Mouse (Mus musculus) urinary bladder, postnatal 36 days (tissue): ENCODE results near the gene Fam19a2.

Source experiments
- DNase-seq, 2 experiments: peaks; one replicate each; pipeline ENCODE4 v3.0.0; 2022; ENCODE audit warnings: low spot score in 2 of 2, mixed read lengths in 1 of 2

The Fam19a2 gene

DNA sequence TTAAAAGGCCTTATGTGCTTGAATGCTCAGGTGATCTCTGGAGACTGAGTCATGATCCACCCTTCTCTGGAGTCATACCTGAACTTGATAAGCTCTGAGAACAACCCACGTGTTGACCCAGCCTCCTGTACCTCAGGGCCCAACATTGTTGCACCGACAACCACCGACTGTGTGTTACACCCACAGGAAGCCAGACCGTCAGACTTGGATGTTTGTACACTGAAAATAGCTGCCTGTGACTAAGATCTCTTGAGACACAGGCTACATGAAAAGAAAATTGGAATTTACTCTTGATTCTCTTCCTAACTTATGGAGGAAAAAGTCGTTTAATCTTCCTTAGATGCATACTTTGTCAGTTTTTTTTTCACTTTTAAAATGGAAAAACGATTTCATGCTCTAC lies 121.8 kb downstream of the Fam19a2 start:
- DNase-seq: no peak

DNA sequence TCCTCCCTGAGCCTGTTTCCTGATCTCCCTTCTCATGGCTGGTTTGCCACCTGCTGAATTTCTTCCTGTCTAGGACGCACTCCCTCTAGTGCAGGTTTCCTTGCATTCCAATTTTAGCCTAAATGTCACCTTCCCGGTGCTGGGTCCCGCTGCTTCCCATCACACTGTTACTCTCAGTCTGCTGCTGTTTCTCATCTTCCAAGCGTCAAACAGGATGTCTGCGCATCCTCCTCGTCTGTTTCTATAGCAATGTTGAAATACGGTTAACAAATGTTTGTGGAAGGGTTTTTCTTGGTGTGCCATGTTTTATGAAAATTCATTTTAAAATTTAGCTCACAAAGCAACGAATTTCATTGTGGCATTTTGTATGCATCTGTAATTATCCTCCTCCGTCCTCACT lies 131.6 kb downstream of the Fam19a2 start:
- DNase-seq: no peak

DNA sequence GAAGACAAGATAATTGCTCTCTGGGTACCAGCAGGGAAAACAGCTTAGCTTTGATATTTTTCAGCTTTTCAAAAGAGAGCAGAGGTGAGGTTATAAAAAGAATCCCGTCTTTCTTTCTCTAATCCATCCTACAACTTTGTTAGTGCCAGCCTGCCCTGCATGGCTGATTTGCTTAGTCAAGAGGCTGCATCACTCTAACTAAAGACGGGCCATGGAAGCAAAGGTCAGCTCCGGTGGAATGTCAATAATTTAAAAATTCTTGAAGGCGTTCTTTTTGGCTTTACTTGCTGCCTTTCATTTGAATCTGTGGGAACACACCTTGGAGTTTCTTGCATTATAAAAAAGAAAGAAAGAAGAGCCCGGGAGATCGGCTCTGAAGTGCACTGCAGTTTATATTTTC lies 134.3 kb downstream of the Fam19a2 start:
- no peak for DNase-seq

DNA sequence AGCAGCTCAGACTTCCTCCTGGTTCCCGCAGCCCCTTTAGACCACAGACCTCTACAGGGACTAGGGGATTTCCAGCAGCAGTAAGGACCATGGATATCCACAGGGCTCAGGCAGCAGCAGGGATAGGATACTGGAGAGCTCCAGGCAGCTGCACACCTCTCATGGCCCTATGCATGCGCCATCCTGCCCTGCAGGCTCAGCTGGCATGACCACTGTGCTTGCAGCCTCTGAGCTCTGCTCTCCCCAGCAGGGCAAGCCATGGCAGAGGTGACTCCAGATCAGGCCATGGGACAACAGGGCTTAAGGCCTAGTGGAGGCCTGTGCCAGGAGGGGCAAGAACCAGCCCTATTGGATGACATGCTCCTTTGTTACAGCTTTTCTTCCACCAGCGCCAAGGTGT lies 137.4 kb downstream of the Fam19a2 start:
- DNase-seq: no peak

DNA sequence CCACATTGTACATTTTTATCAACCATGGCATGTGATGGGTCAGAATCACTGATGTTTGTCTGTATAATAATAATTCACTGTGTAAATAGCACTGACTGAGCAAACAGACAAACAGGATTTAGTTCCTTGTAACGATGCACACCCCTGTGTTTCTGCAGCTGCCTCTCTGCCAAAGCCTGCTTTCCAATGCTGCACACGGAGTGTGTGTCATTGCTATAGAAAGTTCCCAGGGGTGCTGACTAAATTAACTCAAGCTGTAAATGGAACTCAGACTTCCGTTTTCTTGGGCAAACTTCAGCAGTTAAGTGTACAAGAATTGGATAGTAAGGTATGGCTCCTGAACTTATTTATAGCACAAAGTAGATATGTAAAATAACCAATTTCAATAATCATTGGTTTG lies 138.7 kb downstream of the Fam19a2 start:
- DNase-seq: no peak

DNA sequence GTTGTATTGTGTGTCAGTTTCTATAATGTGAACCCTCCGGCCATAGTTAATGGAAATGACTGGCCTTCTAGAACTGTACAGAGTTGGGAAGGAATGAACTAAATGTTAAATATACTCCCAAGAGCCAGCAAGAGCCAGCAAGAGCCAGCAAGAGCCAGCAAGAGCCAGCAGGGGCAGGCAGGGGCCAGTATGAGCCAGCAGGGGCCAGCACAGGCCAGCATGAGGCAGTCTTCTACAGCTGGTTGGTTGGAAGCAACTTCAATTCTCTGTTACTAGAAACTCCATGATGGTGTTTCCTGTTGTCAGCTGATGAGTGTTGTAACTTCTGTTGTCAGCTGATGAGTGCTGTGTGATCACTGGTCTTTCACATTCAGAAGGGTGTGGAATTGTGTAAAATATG lies 151.2 kb downstream of the Fam19a2 start:
- DNase-seq: no peak

DNA sequence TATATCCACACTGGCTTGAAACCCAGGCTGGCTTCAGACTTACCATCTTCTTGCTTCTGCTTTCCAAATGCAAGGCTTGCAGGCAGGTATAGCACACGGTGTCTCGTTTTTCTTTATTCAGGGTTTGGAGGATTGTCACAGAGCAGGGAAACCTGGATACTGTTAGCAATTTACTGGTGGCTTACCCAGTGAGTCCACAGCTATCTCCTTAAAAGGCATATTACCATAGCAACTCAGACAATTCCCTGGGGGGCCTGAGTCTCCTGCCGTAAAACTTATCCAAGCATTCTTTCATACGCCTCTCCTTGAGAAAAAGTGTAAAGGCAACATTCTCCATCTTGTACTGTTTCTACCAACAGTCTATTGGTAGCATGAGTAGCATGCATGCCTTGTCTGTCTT lies 152.2 kb downstream of the Fam19a2 start:
- no peak for DNase-seq

DNA sequence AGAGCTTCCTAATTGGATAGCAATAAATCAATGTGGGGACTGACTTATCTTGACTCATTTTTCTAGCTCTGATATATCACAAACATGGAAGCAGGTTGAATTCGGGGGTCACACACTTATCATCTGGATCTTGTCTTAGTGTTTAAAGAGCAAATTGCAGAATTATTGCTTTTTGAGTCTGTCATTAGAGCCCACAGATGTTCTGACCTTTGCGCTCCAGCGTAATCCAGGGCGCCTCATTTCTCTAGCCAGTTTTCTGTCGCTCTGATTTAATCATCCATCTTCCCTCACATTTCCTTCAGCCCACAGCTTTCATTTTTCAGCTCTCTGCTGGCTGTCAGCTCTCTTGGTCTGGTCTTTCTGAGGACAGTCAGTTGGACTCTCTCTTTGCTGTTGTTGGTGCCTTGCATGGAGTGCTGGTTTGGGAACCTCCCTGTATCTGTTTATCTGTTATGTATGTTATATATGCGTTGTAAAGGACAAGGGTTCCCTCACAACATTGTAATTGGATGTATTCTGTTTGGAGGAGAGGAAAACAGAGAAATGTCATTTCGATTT lies 154.9 kb downstream of the Fam19a2 start:
- DNase-seq: no peak

DNA sequence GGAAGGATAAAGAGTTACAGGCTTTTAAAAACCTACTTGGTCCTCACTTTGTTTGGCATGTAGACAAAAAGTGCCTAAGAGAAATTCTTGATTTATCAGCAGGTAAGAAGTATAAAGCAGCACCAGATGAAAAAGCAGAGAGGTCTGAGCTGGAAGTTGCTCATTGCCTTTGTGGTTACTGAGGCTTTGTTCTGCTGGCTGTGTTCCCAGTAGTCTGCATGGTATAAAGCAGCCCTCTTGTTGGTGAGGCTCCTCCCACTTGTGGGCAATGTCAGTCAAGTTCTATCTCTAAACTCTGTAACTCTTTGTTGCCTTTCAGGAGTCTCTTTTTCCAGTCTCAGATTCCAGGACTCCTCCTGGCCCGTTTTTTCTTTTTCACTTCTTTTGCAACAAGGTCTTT lies 156.5 kb downstream of the Fam19a2 start:
- no peak for DNase-seq

DNA sequence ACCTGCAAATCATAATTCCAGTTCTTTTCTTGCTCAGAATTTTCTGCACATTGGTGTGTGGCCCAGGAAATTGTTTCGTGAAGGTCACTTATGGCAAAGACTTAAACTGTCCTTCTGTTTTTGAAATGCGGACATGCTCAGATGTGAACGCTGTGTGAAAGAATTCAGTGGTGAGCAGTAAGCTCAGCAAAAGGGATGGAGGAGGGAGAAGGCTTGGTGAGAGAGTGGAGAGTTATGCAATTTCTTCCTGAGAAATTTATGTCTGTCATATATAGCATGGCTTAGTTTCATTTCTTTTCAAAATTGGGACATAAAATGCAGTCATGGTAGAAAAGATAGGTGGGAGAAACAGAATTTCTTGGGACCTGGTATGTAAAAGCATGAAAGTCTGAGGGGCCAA lies 160.7 kb downstream of the Fam19a2 start:
- DNase-seq: no peak

DNA sequence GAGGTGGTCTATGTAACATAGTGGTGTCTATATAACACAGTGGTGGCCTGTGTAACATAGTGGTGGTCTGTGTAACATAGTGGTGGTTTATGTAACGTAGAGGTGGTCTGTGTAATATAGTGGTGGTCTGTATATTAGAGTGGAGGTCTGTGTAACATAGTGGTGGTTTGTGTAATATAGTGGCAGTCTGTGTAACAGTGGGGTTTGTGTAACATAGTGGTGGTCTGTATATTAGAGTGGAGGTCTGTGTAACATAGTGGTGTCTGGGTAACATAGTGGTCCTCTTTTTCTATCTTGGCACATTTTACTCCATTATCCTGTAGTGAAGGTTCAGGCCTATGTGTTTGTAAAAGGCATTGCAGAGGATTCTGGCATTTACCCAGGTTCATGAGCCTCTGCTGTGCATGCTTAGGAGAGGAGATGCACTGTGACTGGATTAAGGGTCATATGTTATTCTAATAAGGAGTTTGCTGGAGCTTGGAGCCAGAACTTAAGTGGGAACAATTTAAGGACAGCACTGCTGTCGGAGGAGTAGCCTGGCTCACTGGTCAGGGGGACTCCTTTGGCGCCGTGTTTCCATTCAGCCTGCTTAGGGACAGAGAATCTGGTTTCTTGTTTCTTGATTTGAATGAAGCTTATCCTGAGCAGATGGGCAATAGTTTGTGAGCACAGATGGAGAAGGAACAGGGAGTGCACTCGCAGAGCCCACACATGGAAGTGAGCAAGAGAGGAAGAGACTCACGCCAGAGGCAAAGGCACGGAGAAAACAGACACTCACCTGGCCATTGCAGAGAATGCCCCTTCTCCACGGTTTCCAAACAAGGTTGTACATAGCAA lies 162.9 kb downstream of the Fam19a2 start:
- no peak for DNase-seq

DNA sequence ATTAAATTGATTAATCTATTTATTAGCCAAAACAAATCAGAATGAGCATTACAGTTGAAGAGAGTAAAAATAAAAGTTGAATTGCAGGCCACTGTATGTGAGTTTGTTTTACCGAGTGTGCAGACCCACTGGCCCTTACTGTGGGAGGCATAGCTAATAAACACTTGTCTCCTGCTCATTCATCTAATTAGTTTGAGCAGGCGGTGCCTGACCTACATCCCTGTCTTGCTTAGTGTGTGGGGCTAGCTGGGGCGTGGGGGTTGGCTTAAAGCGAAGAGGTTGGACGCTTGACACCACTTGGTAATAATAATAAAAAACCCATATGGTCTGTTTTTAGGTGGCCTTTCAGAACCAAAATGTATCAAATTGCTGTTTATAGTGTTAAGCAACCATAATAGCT lies 167.8 kb downstream of the Fam19a2 start:
- DNase-seq: no peak

DNA sequence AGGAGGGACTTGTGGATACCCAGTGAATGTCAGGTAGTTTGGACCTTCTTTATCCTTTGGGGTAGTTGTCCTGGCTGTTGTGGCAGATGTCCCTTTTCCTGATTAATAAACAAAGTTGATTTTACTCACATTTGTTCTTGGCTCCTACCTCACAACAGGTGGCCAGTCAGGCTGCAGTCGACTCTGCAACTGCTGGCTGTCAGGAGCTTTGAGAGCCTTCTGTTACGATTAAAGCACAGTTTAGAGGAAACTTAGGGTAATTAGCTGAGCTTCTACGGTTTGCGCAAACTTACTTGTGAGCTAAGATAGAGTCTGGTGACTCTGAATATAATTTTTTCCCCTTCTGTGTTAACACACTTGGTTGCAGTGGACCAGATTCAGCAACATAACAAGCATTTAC lies 173.8 kb downstream of the Fam19a2 start:
- DNase-seq: no peak

DNA sequence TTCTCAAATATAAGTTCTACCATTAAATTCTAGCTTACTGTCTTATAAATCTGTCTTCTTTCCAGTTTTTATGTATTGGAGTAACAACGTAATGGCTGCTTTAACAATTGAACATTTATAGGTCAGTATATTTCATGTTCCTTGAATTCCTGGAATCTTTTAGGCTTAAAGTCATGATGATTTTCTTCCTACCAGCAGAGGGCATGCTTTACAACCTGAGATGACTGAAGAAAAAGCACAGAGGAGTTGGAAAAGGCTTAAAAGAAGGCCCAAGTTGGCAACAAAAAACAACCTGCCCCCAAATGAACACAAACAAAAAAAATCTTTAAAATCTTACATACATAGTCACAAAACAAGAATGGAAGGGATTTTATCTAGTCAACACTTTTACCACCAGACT lies 193.0 kb downstream of the Fam19a2 start:
- DNase-seq: no peak

DNA sequence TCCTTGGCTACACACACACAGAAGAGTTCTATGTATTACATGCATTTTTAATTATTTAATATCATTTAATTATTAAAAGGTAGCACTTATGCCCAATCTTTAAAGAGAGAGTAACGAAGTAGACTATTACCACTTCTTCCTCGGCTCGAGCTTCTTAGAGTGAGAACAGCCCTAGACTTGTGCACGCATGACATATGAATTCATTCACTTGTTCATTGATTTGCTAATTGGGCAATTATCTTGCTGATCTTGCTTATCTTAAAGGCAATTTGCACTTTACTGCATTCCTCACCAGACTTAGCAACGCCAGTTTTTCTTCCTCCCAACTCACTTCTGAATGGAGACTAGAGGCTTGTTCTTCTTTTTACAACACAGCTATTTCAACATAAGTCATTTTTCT lies 196.7 kb downstream of the Fam19a2 start:
- no peak for DNase-seq

DNA sequence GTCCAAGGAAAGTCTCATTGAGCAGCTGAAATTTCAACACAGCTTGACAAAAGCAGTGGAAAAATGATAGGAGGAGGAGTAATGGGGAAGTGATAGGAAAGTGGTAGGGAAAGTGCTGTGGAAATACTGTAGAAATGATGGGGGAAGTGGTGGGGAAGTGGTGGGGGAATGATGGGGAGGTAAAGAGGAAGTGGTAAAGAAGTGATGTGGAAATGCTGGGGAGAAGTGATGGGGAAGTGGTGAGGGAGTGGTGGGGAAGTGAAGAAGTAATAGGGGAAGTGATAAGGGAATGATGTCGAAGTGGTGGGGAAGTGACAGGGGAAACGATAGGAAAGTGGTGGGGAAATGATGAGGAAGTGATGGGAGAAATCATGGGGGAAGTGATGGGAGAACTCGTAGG lies 198.5 kb downstream of the Fam19a2 start:
- no peak for DNase-seq

DNA sequence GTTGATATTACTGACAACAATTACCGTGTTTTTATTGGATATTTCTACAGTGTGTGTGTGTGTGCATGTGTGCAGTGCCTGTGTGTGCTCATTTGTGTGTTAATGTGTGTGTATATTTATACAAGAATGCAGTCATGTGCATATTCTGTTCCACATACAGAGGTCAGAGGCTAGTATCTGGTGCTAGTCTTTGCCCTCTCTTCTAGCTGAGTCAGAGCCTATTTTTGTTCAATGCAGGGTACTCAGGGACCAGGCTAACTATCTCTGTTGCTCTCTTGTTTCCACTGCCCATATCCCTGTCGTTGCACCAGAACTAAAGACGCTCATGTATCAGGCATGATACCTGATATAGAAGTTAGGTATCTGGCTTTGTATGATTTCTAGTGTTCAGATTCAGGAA lies 251.0 kb downstream of the Fam19a2 start:
- DNase-seq: no peak

DNA sequence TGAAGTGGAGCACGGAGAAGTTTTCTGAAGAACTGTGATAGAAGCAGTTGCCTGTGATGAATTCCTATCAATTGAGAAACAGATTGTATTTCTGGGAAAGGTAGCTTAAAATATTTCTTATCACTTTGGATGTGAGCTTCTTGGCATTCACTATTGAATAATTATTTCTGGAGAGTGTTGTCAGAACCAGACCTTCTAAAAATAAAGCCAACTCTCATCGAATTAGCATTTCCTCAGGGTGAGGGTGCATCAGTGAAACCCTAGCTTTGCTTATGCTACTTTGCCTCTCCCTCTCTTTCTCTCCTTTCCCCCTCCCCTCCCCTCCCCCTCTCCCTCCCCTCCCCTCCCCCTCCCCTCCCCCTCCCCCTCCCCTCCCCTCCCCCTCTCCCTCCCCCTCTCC lies 256.8 kb downstream of the Fam19a2 start:
- DNase-seq: no peak

DNA sequence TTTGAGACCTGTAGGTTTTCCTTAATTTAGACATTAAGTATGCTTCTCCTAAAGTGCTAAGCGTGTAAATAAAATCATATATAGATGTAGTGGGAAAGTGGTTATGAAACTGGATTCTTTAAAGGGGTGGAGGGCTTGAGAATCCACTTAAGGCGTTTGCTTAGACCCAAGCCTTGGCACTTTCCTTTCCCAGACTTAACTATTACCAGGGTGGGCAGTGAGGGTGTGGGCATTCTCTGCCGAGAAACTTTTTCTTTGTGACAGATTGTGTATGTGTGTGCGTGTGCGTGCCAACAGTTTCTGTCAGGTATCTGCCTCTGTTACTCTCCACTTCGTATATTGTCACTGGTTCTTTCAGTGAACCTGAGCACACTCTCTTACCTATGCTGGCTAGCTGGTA lies 257.4 kb downstream of the Fam19a2 start:
- no peak for DNase-seq

DNA sequence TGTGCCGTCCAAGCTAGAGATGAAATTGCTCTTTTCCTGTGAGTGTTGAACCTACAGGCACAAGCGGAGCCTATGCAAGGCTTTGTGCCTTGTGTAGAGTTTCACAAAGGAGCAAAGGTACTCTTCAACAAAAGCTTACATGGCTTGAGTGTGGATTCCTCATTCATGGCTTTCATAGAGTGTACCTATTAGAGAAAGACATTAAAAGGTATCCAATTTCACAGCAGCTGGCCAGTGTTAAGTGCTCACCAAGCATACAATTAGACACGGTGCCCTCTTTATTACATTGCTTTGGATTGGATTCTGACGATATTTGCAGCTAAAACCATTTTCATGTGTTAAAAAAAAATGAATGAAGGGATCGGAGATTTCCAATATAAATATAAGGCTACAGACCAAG lies 261.6 kb downstream of the Fam19a2 start:
- DNase-seq: no peak

DNA sequence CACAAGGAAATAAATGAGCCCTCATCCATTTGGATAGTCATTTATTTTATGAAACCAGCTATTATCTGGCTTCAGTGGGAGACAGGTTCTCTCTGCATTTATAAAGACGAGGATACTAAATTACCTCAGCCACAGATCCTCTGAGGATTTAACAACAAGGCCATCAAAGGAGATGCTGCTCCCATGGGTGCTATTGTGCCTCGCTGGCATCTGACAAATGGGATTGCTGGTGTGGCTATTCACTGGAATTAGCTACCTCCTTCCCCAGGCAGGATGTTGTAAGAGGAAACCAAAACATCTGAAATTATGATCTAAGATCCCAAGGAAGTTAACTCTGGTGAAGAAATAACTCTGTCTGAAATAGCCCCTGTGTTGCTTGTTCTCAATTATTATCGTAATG lies 262.3 kb downstream of the Fam19a2 start:
- DNase-seq: no peak

DNA sequence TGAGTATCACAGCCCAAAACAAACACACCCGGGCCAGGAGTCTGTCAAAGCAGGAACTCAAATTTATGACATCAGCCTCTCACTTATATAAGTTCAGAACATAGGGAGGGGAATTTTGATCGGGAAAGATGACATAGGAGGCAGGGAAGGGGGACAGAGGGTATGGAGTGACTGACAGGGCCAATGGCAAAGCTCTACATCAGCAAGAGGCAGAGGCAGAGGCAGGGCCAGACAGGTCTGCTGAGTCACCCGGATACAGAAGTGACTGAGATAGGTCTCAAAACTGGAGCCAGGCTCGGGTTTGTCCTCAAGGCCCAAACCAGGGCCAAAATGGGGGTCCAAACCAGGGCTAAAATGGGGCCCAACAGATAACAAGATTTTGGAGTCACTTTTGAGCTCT lies 272.3 kb downstream of the Fam19a2 start:
- DNase-seq: no peak

DNA sequence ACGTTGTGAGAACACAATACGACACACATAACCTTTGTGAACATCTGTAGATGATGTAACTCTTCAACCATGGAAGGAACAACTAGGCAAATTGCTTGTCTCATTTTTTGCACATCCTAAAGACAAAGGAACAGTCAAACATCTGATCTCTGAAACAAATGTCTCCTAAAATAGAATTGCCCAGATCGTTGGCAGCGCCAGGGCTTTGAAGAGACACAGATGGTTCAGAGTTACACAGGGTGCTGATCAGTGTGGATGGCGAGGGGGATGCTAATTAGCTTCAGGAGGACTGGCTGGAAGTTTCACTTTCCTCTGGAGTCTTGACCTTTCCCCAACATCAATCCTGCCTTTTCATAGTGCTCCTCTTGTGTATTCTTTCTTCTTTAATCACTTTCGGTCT lies 284.6 kb downstream of the Fam19a2 start:
- DNase-seq: no peak

DNA sequence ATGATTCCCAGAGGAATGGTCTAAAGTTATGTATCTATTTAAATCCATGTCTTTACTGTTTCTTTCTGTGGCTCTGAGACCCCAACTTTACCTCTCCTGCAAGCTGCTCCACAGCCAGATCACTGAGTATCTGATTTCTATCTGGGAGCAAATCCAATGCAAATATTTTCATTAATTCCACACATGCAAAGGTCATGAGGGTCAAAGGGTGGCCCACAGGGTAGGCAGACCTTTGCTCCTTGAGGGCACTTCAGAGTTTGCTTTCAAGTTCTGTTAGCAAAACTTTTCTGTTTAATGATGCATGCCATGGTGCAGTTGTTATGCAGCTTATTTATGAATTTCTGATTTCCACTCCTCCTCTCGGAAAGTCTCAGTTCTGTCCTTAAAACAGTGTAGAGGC lies 303.9 kb downstream of the Fam19a2 start:
- DNase-seq: no peak
